Mouse (Mus musculus) layer of hippocampus, postnatal 14 days (tissue): ENCODE measurements at regions not wholly inside any gene's neighbourhood (a gene's known extent, or its start where the extent isn't known, plus 50 kb on each side); places are given as distances from the start of the nearest gene placed in this dataset.

Experiments
- DNase-seq, 2 experiments: peaks; one replicate each; pipeline ENCODE4 v3.0.0; 2021 to 2022; ENCODE audit warnings: low spot score in 2 of 2, mixed read lengths in 1 of 2
- microRNA-seq, 2 experiments: library from miRNA; unstranded; fragments of <30 nt; microRNA quantifications; one replicate each; pipeline ENCODE4 v1.2.0; 2021

DNA sequence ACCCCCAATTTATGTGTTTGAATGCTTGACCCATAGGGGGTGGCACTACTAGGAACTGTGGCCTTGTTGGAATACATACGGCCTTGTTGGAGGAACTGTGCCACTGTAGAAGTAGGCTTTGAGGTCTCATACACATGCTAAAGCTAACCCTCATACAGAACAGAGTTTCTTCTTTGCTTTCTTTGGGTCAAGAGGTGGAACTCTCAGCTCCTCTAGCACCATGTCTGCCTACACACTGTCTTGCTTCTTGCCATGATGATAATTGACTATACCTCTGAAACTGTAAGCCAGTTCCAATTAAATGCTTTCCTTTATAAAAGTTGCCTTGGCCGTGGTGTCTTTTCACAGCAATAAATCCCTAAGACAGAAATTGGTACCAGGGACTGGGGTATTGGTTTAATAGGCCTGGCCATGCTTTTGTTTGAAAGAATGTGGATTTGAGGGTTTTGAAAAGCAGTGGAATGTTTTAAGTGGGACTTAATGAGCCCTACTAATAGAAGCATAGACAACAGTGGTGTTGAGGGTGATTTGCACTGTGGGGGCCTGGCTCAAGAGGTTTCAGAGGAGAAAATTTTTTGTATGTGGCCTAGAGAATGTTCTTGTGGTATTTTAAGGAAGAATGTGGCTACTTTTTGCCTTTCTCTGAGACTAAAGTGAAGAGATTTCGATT, 468.7 kb upstream of the Fat1 start:
- DNase-seq, result no peak

DNA sequence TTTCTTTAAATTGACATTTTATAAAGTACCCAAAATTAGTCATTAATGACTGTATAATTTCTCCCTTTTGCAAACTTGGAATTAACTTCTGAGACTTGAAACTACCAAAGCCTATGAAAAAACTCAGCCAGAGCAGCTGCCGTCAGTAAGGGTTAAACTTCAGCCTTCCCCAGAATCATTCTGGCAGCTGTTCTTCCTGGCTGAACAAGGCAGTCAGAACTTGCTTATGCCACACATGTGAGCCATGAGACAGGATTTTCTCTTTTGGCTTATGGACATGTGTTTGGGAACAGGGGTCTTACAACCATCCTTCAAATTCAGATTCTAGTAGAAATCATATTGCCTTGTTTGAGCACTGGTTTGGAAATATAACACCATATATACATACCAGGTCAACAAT, 422.4 kb upstream of the Fat1 start:
- no peak for DNase-seq

DNA sequence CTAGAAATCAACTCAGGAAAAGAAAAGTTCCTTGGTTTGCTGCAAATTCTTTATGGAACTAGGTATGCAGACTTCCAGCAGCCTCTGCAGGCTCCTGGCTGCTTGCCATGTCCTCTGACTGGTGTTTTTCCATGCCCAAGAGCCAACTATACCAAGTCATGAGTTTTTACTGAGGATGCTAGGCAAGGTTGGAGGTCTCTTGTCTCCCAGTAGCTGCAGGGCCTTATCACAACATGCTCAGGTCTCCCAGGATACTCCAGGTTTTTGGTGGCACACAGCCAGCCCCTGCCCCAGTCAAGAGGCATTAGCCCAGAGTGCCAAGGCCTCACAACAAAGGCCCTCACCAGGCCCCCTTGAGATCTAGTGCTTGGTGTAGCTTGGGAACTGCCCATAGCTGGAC, 409.3 kb upstream of the Fat1 start:
- no peak for DNase-seq

DNA sequence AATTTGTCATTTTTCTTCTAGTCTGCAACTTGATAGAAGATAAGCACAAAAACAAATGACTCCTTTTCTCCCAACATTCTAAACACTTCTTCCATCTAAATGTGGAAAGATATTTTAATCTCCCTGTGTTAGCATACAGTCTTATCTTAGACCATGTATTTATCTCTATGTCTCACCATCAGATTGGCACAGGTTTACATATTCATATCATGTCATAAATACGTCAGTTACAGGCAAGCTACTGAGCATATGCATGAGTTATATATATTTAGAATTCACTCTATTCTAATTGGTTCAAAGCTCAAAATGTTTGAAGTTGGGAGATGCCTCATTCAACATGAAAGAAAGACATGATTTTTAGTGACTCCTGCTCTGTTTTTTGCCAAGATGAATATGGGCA, 405.6 kb upstream of the Fat1 start:
- DNase-seq, result no peak

- DNase-seq, result no peak
These were observed 386.4 kb upstream of the Fat1 start for GRCm38 (mm10) chr8:44548885-44549284.

DNA sequence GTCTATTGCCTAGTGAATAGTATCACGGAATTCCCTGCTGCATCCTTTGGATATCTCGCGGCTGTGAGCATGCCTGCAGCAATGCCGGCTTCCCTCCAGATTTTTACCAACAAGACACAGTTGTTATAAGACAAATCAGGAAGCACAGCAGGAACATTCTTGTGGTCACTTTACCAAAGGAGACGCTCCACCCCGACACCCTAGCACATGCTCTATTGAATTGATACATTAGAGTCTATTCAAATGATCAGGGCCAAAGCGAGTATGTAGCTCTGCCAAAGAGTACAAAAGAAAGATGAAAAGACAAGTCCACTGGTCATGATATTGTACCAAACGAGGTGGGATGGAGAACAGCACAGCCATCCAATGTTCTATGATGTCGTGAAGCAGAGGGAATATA, 376.1 kb upstream of the Fat1 start:
- DNase-seq, result no peak

GRCm38 (mm10) chr8:44576314-44576858, 358.9 kb upstream of the Fat1 start:
- DNase-seq, result no peak

GRCm38 (mm10) chr8:44576993-44577392, 358.3 kb upstream of the Fat1 start:
- no peak for DNase-seq

Small RNA genes in the stretch of these regions (microRNA-seq; reads per million reads assigned to microRNA genes)
- 0 reads per million in 2 experiments for gene Gm26241
